Mouse (Mus musculus) bone marrow, adult 2 months (tissue): ENCODE data around the gene Large1. TPM values are rescaled to one million over a fixed set of nuclear protein-coding genes. Genes with fewer than 3 reads are reported as not detected.
A peak's percentile ranks its signal among the peaks of the same experiment; 100 is the strongest.
"Not testable (repeated sequence)": the region's sequence is repeated elsewhere in the genome, so short reads cannot be mapped to it uniquely, and the experiment has no call there.

ENCODE experiments used
- H3K27ac ChIP-seq: fragments of 200-500 bp; 2 replicates; pipeline ENCODE4 v1.5.1; 2012; ENCODE audit warnings: low read depth, mild to moderate bottlenecking, control low read depth, inconsistent platforms, low read length; ENCODE audit not compliant: control insufficient read depth, poor library complexity, insufficient read depth
- H3K4me1 ChIP-seq: fragments of 200-500 bp; 2 replicates; pipeline ENCODE4 v1.6.1; 2011; ENCODE audit warnings: low read length; ENCODE audit not compliant: control insufficient read depth, insufficient read depth
- H3K4me3 ChIP-seq: fragments of 200-500 bp; replicated peaks from 2 replicates; pipeline ENCODE3; 2011; ENCODE audit warnings: mild to moderate bottlenecking, low read depth, low read length, control low read depth; ENCODE audit not compliant: control insufficient read depth
- CTCF ChIP-seq: fragments of 200-500 bp; IDR thresholded peaks from 2 replicates; pipeline ENCODE4 v1.5.1; 2011; ENCODE audit warnings: low read length, control low read depth; ENCODE audit not compliant: control insufficient read depth, insufficient read depth
- POLR2A ChIP-seq: fragments of 200-500 bp; IDR thresholded peaks from 2 replicates; pipeline ENCODE4 v1.6.1; 2011; ENCODE audit warnings: low read depth, mild to moderate bottlenecking, control low read depth, low read length, borderline replicate concordance; ENCODE audit not compliant: control insufficient read depth
- WGBS: fragments of 180-500 bp; shearing (Covaris S2); methylation state at CpG from one replicate; pipeline ENCODE4 v1.1.7; 2018; 5-methylcytosine and 5-hydroxymethylcytosine counted together
- polyA plus RNA-seq: library from polyadenylated mRNA; stranded (reverse); fragments of >200 nt; gene quantifications from 2 replicates; pipeline ENCODE4 v1.2.4, GENCODE M21; 2011; ENCODE audit warnings: low replicate concordance; ENCODE audit not compliant: missing spikeins, insufficient read depth, insufficient read length

Gene Large1
- 0.63 and 2.1 TPM in 2 replicates for polyA plus RNA-seq

- 1% methylated on average over 82 of the region's 84 CpGs for whole genome bisulfite sequencing
- H3K27ac ChIP-seq: no peak within 1 kb of the TSS; the same call in 1 of the 2 replicates
- peak within 1 kb of the TSS; percentile 61 for H3K4me3 ChIP-seq
- TF ChIP-seq CTCF: no peak
- peak; percentile 47; the same call in 1 of the 2 replicates for TF ChIP-seq POLR2A
- H3K4me1 ChIP-seq: peaks cover 1% of the 10 kb centered on the region; the same call in 1 of the 2 replicates
Measured at GRCm38 (mm10) chr8:73353108-73353793, at the start of gene Large1. Large1 (minus strand) TSS chr8:73353540.

GRCm38 (mm10) chr8:73400343-73400742, 47.0 kb upstream of the Large1 start:
- WGBS: 45% methylated on average over 1 of the region's 1 CpGs
- no peak overlapping the region for H3K4me3 ChIP-seq
- TF ChIP-seq POLR2A: no peak

GRCm38 (mm10) chr8:73373001-73373400, 19.7 kb upstream of the Large1 start:
- WGBS: 81% methylated on average over 6 of the region's 6 CpGs
- H3K27ac ChIP-seq, H3K4me3 ChIP-seq, H3K4me1 ChIP-seq: not testable (repeated sequence)

More at GRCm38 (mm10) chr8:73400343-73400742, 47.0 kb upstream of the Large1 start:
- H3K27ac ChIP-seq: no peak overlapping the region
- H3K4me1 ChIP-seq: no peaks in the 10 kb centered on the region

GRCm38 (mm10) chr8:73355979-73356378, 2.6 kb upstream of the Large1 start:
- H3K4me3 ChIP-seq: no peak overlapping the region
- no peak overlapping the region for H3K27ac ChIP-seq
- TF ChIP-seq POLR2A: no peak
- peaks cover 1% of the 10 kb centered on the region; the same call in 1 of the 2 replicates for H3K4me1 ChIP-seq
- WGBS: 20% methylated on average over 2 of the region's 2 CpGs

- peaks cover 1% of the 10 kb centered on the region; the same call in 1 of the 2 replicates for H3K4me1 ChIP-seq
- no peak for TF ChIP-seq CTCF
- TF ChIP-seq POLR2A: no peak
- WGBS: under 1% methylated on average over 25 of the region's 25 CpGs
- H3K4me3 ChIP-seq: peak overlapping the region; percentile 52
- H3K27ac ChIP-seq: no peak overlapping the region
Measured at GRCm38 (mm10) chr8:73354201-73354881, 1.0 kb upstream of the Large1 start.

- Histone ChIP-seq H3K4me3 (peak overlapping the region; percentile 61), H3K27ac (no peak overlapping the region), H3K4me1 (peaks cover 1% of the 10 kb centered on the region; the same call in 1 of the 2 replicates)
- WGBS: 0% methylated on average over 16 of the region's 16 CpGs
- TF ChIP-seq POLR2A (no peak), CTCF (no peak)
Measured at GRCm38 (mm10) chr8:73353794-73354179, 447 bp upstream of the Large1 start.

GRCm38 (mm10) chr8:73352301-73353107, 836 bp downstream of the Large1 start:
- peak overlapping the region; percentile 12 for H3K4me3 ChIP-seq
- H3K27ac ChIP-seq: no peak overlapping the region
- 3% methylated on average over 55 of the region's 56 CpGs for WGBS
- TF ChIP-seq CTCF (no peak), POLR2A (no peak)
- H3K4me1 ChIP-seq: peaks cover 1% of the 10 kb centered on the region; the same call in 1 of the 2 replicates

GRCm38 (mm10) chr8:73350366-73350765, 3.0 kb downstream of the Large1 start:
- no peak for TF ChIP-seq CTCF
- TF ChIP-seq POLR2A: no peak
- H3K4me1 ChIP-seq: peaks cover 1% of the 10 kb centered on the region; the same call in 1 of the 2 replicates
- 17% methylated on average over 2 of the region's 2 CpGs for WGBS

More at GRCm38 (mm10) chr8:73350366-73350765, 3.0 kb downstream of the Large1 start:
- H3K27ac ChIP-seq: no peak overlapping the region
- no peak overlapping the region for H3K4me3 ChIP-seq
